Mouse (Mus musculus): ENCODE measurements around the gene Fbxo41.

- TF ChIP-seq CTCF (IDR thresholded peaks at IDR 0.05; ENCODE audit: low read depth) (no peak), EP300 (optimal IDR thresholded peaks at IDR 0.05) (no peak)
These were observed 2.1 kb upstream of the Fbxo41 start for GRCm38 (mm10) chr6:85504908-85505307.

All from stomach, postnatal 0 days (tissue).